Mouse (Mus musculus) heart, postnatal 14 days (tissue): ENCODE measurements around the gene Eif3l. TPM values are rescaled to one million over a fixed set of nuclear protein-coding genes. Genes with fewer than 3 reads are reported as not detected.

ENCODE experiments used
- DNase-seq, 2 experiments: peaks; one replicate each; pipeline ENCODE4 v3.0.0; 2021 to 2022
- intact Hi-C: fragments of 180-260 bp; cut with DNase I; formaldehyde crosslinking; loops from one replicate; pipeline ENCODE4 v1.15.1; 2025
- total RNA-seq, 2 experiments: library from RNA; stranded (reverse); gene quantifications; 2 replicates each; pipeline ENCODE4 v1.2.3; 2021

The Eif3l gene
- total RNA-seq, 2 experiments from 2014 or later: 73.8 to 81.1 TPM

DNA sequence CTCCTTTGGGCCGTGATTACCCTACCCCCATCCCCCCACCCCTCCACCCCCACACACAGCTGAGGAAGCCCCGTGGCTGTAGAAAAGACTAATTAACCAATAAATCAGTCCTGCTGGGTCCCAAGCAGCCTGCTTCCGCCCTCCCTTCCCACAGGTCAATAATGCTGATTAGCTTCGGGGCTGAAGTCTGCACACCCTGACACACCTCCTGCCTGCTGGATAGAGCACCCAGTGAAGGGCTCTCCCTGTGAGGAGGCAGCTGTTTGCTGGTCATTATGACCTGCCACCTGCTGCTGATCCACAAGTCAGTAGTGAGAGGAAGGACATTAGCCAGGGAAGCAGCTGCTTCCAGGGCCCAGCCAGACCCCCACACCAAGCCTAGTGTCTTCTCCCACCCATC, 30.1 kb upstream of the Eif3l start:
- no peak for DNase-seq
- intact Hi-C loops: no loop called here

DNA sequence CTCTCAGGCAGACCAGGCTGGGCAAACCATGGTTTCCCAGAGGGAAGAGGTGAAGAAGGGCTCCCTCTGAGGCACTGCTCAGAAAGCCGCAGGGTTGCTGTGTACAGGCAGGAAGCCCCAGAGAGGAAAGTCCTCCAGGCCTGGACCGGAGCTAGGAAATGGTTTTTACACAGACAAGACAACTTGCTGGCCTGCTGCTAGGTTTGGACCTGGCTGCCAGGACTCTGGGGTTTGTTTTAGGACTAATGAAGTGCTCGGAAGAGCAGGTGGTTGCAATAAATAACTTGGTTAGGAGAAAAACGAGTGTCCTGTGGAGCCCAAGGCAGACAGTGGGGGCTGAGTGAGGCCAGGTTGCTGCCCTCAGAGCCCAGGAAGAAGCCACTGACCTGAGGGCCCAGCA, 26.8 kb upstream of the Eif3l start:
- intact Hi-C loops: no loop called here
- no peak for DNase-seq

DNA sequence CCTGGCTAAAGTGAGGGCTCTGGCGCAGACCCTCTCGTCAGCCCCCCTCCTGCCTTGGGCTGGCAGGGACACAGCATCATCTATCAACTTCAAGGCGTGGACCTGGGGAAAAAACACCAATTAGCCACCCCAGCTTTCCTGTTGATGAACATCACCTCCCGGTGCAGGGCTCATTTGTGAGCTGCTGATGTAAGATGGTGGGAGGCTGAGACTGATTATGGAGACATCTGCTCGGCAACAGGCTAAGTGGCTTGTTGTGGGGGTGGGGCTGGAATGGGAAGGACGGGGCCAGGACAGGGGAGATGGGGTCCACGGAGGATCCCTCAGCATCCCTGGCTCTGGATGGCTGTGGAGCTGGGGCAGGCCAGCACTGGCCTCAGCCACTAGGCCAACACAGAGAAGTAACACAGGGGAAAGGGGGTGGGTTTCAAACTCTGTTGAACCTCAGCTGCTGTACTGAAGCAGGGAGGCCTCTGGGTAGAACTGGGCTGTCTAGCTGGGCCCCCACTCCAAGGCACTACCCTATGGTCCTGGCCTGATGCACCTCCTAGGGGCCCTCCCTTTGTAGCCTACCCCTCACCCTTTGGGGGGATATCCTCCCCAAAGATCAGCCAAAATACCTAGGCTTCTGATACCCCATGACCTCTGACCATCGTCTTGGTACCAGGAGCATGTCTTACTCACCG, 24.7 kb upstream of the Eif3l start:
- no peak for DNase-seq
- intact Hi-C loops: no loop called here

GRCm38 (mm10) chr15:79050964-79051363, 24.0 kb upstream of the Eif3l start:
- intact Hi-C loops: no loop called here
- DNase-seq: no peak

- intact Hi-C loops: no loop called here
- DNase-seq: no peak
These were observed 23.3 kb upstream of the Eif3l start for GRCm38 (mm10) chr15:79051461-79052360.

DNA sequence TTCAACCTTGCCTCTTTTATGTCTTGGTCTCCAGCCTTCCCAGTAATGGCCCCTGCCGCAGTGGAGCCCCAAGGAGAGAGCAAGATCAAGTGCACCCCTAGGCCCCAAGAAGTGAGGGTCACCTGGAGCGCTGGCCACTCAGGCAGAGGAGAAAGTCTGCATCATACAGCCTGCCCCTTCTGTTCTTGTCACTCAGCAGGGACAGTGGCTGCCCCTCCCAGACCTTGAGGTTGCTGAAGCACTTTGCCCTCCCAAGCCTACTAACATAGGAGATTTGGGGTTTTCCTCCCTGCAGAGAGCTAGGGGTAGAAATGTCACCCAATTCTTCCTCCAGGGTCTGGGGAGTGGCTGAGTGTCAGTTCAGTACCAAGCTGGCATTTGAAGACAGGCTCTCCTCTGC, 22.6 kb upstream of the Eif3l start:
- no peak for DNase-seq
- intact Hi-C loops: no loop called here

DNA sequence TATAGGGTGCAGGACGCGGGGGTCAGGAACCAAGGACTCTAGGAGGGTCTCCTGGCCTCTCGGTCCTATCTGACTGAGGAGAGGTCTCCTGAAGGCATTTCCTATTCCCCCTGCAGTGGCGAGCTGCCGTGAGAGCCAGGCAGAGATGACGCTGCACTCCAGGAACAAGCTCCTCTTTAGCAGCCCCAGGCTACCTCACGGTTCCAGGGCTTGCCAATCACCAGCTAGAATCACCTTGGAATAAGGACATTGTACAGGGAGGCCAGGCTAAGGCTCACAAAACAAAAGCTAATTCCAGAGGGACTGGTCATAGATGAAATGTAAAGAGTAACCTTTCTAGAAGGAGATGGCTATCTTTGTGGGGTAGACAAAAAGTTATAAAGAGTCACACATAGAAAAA, 18.4 kb upstream of the Eif3l start:
- no peak for DNase-seq
- intact Hi-C loops: no loop called here

GRCm38 (mm10) chr15:79057850-79058249, 17.1 kb upstream of the Eif3l start:
- DNase-seq: no peak
- intact Hi-C loops: no loop called here

GRCm38 (mm10) chr15:79060887-79061565, 14.0 kb upstream of the Eif3l start:
- intact Hi-C loops: no loop called here
- DNase-seq: no peak

DNA sequence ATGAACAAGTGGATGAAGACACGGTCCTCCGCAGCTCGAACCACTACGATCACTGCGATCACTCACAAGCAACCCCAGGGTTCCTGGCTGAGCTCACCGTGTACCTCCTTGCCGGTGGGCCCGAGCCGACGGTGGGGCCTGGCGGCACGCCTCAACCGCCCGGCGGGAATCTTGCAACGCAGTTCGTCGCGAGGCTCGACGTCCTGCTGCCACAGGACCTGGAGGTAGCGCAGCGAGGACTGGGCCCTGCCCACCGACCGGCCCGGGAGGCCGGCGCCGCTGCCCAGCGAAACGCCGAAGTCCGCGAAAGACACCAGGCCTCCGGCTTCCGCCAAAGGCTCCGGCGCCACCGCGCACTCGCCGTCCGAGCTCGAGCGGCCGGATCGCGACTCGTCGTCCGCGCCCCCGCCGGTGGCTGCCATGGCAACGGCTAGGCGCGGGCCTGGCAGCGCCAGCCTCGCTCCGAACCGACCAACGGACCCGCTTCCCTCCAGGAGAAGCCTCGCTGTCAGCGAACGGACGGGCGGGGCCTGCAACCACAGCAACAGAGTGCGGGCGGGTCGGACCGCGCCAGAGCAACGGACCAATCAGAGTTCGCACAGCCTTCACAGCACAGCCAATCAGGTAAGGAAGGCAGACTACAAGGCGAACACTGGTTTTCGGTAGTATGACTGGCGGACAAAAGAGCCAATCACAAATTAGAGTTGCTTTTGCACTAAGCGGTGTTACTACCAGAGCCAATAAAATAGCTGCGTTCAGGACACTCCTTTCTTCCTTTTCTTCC, 12.4 kb upstream of the Eif3l start, which contains the start of gene Ankrd54:
Gene Ankrd54, minus strand, starts transcription at position 518 of the 784 bp plus-strand sequence.
- intact Hi-C loops: no loop called here
- peak; percentile 94 to 96 for DNase-seq

GRCm38 (mm10) chr15:79063160-79063740, 11.7 kb upstream of the Eif3l start:
- intact Hi-C loops: no loop called here
- DNase-seq: no peak

DNA sequence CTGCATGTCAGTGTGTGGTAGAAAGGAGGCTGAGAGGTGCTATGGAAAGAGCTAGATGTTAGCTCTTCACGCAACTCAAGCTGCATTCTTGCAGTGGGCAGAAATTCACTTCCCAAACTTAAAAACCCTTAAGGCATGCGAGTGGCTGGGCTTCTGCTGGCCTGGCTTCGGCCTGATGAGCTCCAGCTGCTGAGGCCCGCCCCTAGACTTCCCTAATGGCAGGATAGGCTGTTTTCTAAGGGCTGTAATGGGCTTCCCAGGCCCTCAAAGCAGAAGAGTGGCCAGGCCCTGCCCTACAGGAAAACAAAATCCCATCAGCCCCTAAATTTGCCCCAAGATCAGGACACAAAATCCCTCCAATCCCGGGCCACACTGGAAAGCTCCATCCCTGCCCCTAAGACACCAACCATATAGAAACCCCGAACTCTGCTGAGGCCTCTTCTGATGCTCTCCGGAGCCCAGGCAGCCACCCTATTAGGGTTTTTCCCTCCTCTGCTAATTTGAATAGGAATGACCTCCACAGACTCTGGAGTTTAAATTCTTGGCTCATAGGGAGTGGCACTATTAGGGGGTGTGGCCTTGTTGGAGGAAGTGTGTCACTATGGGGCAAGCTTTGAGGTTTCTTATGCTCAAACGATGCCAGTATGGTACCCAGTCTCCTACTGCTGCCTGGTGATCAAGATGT, 9.8 kb upstream of the Eif3l start:
- peak; percentile 25 to 47 for DNase-seq
- intact Hi-C loops: no loop called here

DNA sequence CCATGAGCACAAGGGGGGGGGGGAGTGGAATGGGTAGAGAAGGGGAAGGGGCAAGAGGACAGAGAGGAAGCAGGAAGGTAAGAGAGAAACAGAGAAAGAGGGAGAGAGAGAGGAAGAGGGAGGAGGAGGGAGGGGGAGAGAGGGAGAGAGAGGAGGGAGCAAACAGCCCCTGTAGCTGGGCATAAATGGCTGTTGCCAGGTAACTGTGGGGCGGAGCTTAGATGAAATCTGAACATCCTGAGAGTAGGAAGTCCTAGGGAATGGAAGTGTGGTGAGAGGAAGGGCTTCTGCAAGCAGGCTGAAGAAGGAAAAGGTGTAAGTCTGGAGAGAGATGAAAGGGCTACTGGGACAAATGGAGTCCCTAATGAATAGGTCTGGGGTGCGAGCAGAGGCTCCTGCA, 8.7 kb upstream of the Eif3l start:
- intact Hi-C loops: no loop called here
- DNase-seq: no peak

GRCm38 (mm10) chr15:79067631-79068030, 7.3 kb upstream of the Eif3l start:
- no peak for DNase-seq
- intact Hi-C loops: no loop called here

GRCm38 (mm10) chr15:79068416-79068815, 6.6 kb upstream of the Eif3l start:
- DNase-seq: no peak
- intact Hi-C loops: no loop called here

GRCm38 (mm10) chr15:79071117-79072039, 3.6 kb upstream of the Eif3l start:
- intact Hi-C loops: loop anchor here (1.0 to 5.0 kb wide), 2 partner anchors 33 to 154 kb away; no protein-coding TSS in a partner anchor
- DNase-seq: peak; percentile 38 to 54

DNA sequence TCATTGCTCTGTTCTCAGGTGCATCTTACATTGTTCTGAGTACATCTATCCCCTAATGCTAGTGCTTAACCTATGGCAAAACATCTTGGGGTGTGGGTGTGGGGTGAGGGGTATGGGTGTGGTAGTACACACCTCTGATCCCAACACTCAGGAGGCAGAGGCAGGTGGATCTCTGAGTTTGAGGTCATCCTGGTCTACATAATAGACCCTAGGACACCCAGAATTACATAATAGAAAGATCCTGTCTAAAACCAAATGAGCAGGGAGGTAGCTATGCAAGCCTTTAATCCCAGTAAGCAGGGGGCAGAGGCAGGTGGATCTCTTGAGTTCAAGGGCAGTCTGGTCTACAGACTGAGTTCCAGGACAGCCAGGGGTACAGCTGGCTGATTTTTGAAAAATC, 1.2 kb upstream of the Eif3l start:
- DNase-seq: no peak
- intact Hi-C loops: loop anchor here (5.0 kb wide), 1 partner anchor 156 kb away; no protein-coding TSS in a partner anchor

- DNase-seq: no peak
- intact Hi-C loops: loop anchor here (5.0 kb wide), 1 partner anchor 157 kb away; no protein-coding TSS in a partner anchor
These were observed 533 bp upstream of the Eif3l start for GRCm38 (mm10) chr15:79074446-79074845.
